Mouse (Mus musculus) liver, embryonic 14.5 days (tissue): ENCODE data around the gene Ntng1.

ENCODE experiments used
- CTCF ChIP-seq: IDR thresholded peaks from 2 replicates; pipeline ENCODE4 v1.5.1; 2016; ENCODE audit warnings: antibody characterized with exemption, low read depth, control low read depth
- EP300 ChIP-seq: IDR thresholded peaks from 2 replicates; pipeline ENCODE4 v1.6.1; 2016; ENCODE audit warnings: antibody characterized with exemption, low read depth

DNA sequence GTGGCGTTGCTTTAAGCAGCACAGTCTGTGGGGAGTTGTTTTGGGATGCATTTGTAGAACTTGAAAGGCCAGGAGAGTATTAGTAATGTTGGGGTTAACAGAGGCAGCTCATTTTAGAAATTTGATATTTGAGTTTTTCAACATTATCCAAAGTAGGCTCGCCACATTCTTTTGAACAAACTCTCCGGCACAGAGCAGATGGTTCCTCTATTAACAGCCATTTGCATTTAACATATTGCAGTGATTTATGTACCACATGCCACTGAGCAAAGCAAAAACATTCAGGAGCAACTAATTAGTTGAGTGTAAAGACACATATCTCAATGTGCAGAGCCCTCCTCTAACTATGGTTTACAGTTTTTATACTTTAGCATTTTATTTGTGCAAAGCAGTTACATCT lies 224.8 kb downstream of the Ntng1 start:
- no peak for TF ChIP-seq CTCF
- no peak for TF ChIP-seq EP300
